Mouse (Mus musculus) liver, embryonic 14.5 days (tissue): Measurements from ENCODE around the gene Pbrm1.

Source experiments
- CTCF ChIP-seq: IDR thresholded peaks from 2 replicates; pipeline ENCODE4 v1.5.1; 2016; ENCODE audit warnings: antibody characterized with exemption, low read depth, control low read depth
- EP300 ChIP-seq: IDR thresholded peaks from 2 replicates; pipeline ENCODE4 v1.6.1; 2016; ENCODE audit warnings: antibody characterized with exemption, low read depth

GRCm38 (mm10) chr14:31062277-31062676 is 43.3 kb downstream of the Pbrm1 start:
- TF ChIP-seq CTCF (peak; percentile 71), EP300 (no peak)
